Mouse (Mus musculus): ENCODE data around the gene Olfr699. TPM values are rescaled to one million over a fixed set of nuclear protein-coding genes. Genes with fewer than 3 reads are reported as not detected.
"Not testable (repeated sequence)": the region's sequence is repeated elsewhere in the genome, so short reads cannot be mapped to it uniquely, and the experiment has no call there.

The Olfr699 gene
- total RNA-seq (2021) = not detected
- long read RNA-seq, experiment 1 = 0 reads
- long read RNA-seq, experiment 2 = 0 reads

- no peak for DNase-seq
Observed at GRCm38 (mm10) chr7:106793098-106793497, at the start of gene Olfr699. Olfr699 (minus strand) TSS chr7:106793198.

GRCm38 (mm10) chr7:106833793-106834192 lies 40.8 kb upstream of the Olfr699 start, which contains the start of gene Olfr702:
Olfr702 (minus strand) TSS chr7:106833893.
- DNase-seq = no peak

- no peak for DNase-seq
Observed at GRCm38 (mm10) chr7:106818414-106818813, 25.4 kb upstream of the Olfr699 start.

- no peak for DNase-seq
Observed at GRCm38 (mm10) chr7:106815775-106816174, 22.8 kb upstream of the Olfr699 start.

- DNase-seq = no peak
Observed at GRCm38 (mm10) chr7:106813829-106814228, 20.8 kb upstream of the Olfr699 start, which contains the start of gene Olfr701. Olfr701 (plus strand) TSS chr7:106814129.

- no peak for DNase-seq
Observed at GRCm38 (mm10) chr7:106808734-106809133, 15.7 kb upstream of the Olfr699 start, which contains the start of gene Olfr700. Olfr700 (minus strand) TSS chr7:106808834.

- DNase-seq = no peak
Observed at GRCm38 (mm10) chr7:106788330-106788729, 4.7 kb downstream of the Olfr699 start.

- DNase-seq = not testable (repeated sequence)
Observed at GRCm38 (mm10) chr7:106761008-106761407, 32.0 kb downstream of the Olfr699 start.

- DNase-seq = no peak
Observed at GRCm38 (mm10) chr7:106758800-106759199, 34.2 kb downstream of the Olfr699 start.

- DNase-seq = no peak
Observed at GRCm38 (mm10) chr7:106755297-106755696, 37.7 kb downstream of the Olfr699 start, which contains the start of gene Olfr698. Olfr698 (minus strand) TSS chr7:106755397.

GRCm38 (mm10) chr7:106745811-106746210 lies 47.2 kb downstream of the Olfr699 start:
- no peak for DNase-seq

- DNase-seq = no peak
Observed at GRCm38 (mm10) chr7:106742343-106742742, 50.7 kb downstream of the Olfr699 start, which contains the start of gene Olfr697. Olfr697 (minus strand) TSS chr7:106742443.

Other genes with a start within 250 kb of the Olfr699 start
- gene Olfr693, start 112.6 kb downstream of the Olfr699 start, total RNA-seq (2021) = not detected
- gene Olfr694, start 101.4 kb downstream of the Olfr699 start, total RNA-seq (2021) = not detected
- not detected for gene Olfr695, start 76.8 kb downstream of the Olfr699 start, total RNA-seq (2021)
- gene Olfr697, start 50.8 kb downstream of the Olfr699 start, total RNA-seq (2021) = not detected
- not detected for gene Olfr698, start 37.8 kb downstream of the Olfr699 start, total RNA-seq (2021)
- not detected for gene Olfr700, start 15.6 kb upstream of the Olfr699 start, total RNA-seq (2021)
- gene Olfr701, start 20.9 kb upstream of the Olfr699 start, total RNA-seq (2021) = not detected
- not detected for gene Olfr702, start 40.7 kb upstream of the Olfr699 start, total RNA-seq (2021)
- not detected for gene Olfr703, start 50.2 kb upstream of the Olfr699 start, total RNA-seq (2021)
- gene Olfr704, start 70.0 kb upstream of the Olfr699 start, total RNA-seq (2021) = not detected
- gene Olfr705, start 83.7 kb upstream of the Olfr699 start, total RNA-seq (2021) = not detected
- not detected for gene Olfr706, start 95.0 kb upstream of the Olfr699 start, total RNA-seq (2021)
- gene Olfr707, start 108.0 kb upstream of the Olfr699 start, total RNA-seq (2021) = not detected
- not detected for gene Olfr1532-ps1, start 114.8 kb upstream of the Olfr699 start, total RNA-seq (2021)
- gene Olfr709-ps1, start 139.0 kb upstream of the Olfr699 start, total RNA-seq (2021) = not detected
- gene Olfr710, start 155.1 kb upstream of the Olfr699 start, total RNA-seq (2021) = not detected
- gene Olfr6, start 170.7 kb upstream of the Olfr699 start, total RNA-seq (2021) = not detected
- gene Olfr711, start 182.3 kb upstream of the Olfr699 start, total RNA-seq (2021) = not detected
- not detected for gene Olfr2, start 212.9 kb upstream of the Olfr699 start, total RNA-seq (2021)
- not detected for gene Olfr713, start 238.0 kb upstream of the Olfr699 start, total RNA-seq (2021)

All from gastrocnemius, postnatal 10 days (tissue).